Mouse (Mus musculus) olfactory bulb, adult 2 months (tissue): ENCODE measurements around the gene Fkbp6.

ENCODE experiments used
- CTCF ChIP-seq: fragments of 200-500 bp; IDR thresholded peaks from 2 replicates; pipeline ENCODE4 v1.5.1; 2012; ENCODE audit warnings: low read depth, mild to moderate bottlenecking, low read length, moderate library complexity; ENCODE audit not compliant: insufficient read depth
- POLR2A ChIP-seq: fragments of 200-500 bp; IDR thresholded peaks from 2 replicates; pipeline ENCODE4 v1.6.1; 2012; ENCODE audit warnings: mild to moderate bottlenecking, low read depth, low read length, moderate library complexity; ENCODE audit not compliant: insufficient read depth

- TF ChIP-seq POLR2A (no peak), CTCF (no peak)
Measured at GRCm38 (mm10) chr5:135306321-135306965, 43.4 kb downstream of the Fkbp6 start.
